ENCODE assay signal across 26 mouse cellular contexts in the genomic region with DNA sequence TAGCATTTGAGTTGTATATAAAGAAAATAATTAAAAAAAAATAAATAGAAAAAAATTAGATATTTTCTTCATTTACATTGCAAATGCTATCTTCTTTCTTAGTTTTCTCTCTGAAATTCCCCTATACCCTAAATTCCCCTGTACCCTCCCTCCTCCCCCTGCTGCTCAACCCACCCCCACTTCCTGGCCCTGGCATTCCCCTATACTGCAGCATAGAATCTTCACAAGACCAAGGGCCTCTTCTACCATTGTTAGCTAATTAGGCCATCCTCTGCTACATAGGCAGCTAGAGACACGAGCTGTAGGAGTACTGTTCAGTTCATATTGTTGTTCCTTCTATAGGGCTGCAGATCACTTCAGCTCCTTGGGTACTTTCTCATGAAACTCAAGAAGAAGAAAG.
"Had no signal": no experiment of that assay in that cellular context is flagged by ENCODE, and none has a peak within 500 bp of the region (broad histone marks: within the 10 kb centered on the region; RNA-seq: fewer than 3 reads in every experiment).

No protein-coding gene starts in this region.

- H3K27ac ChIP-seq: embryonic facial prominence, embryonic 10.5 days; embryonic facial prominence, embryonic 12.5 days; embryonic facial prominence, embryonic 13.5 days; embryonic facial prominence, embryonic 15.5 days; forebrain, embryonic 10.5 days; forebrain, embryonic 12.5 days; forebrain, embryonic 13.5 days; forebrain, embryonic 15.5 days; gastrocnemius, adult 2 months; heart, adult 2 months had no signal

- H3K4me2 ChIP-seq: embryonic facial prominence, embryonic 12.5 days; embryonic facial prominence, embryonic 13.5 days; embryonic facial prominence, embryonic 15.5 days; forebrain, embryonic 12.5 days; forebrain, embryonic 13.5 days; forebrain, embryonic 15.5 days had no signal

- H3K4me3 ChIP-seq: embryonic facial prominence, embryonic 10.5 days; embryonic facial prominence, embryonic 12.5 days; embryonic facial prominence, embryonic 13.5 days; embryonic facial prominence, embryonic 15.5 days; erythroblast, embryonic 14.5 days; forebrain, embryonic 10.5 days; forebrain, embryonic 12.5 days; forebrain, embryonic 13.5 days; forebrain, embryonic 15.5 days; gastrocnemius, adult 2 months; heart, adult 2 months had no signal

- ATAC-seq: forebrain, embryonic 13.5 days; forebrain, embryonic 14.5 days; forebrain, embryonic 15.5 days; forebrain, embryonic 16.5 days; forebrain, postnatal 0 days had no signal

- H3K9ac ChIP-seq: embryonic facial prominence, embryonic 12.5 days; embryonic facial prominence, embryonic 13.5 days; embryonic facial prominence, embryonic 15.5 days; forebrain, embryonic 12.5 days; forebrain, embryonic 13.5 days; forebrain, embryonic 15.5 days; forebrain, postnatal 0 days had no signal

- DNase-seq: cerebellum, adult 9-11 months; cerebellum, postnatal 10 days; cerebellum, postnatal 14 days; cerebellum, postnatal 25 days; cerebellum, postnatal 36 days; embryo, embryonic 11 days; forebrain, postnatal 0 days; gastrocnemius, adult 2 months; gastrocnemius, postnatal 10 days; gastrocnemius, postnatal 14 days; gastrocnemius, postnatal 25 days; gastrocnemius, postnatal 36 days; heart, adult 11 months; heart, adult 18-20 months; heart, adult 2 months had no signal

- H3K4me1 ChIP-seq: embryonic facial prominence, embryonic 10.5 days; embryonic facial prominence, embryonic 12.5 days; embryonic facial prominence, embryonic 13.5 days; embryonic facial prominence, embryonic 15.5 days; forebrain, embryonic 10.5 days; forebrain, embryonic 12.5 days; forebrain, embryonic 13.5 days; forebrain, embryonic 15.5 days had no signal

- H3K36me3 ChIP-seq: embryonic facial prominence, embryonic 10.5 days; embryonic facial prominence, embryonic 12.5 days; embryonic facial prominence, embryonic 13.5 days; embryonic facial prominence, embryonic 15.5 days; forebrain, embryonic 10.5 days; forebrain, embryonic 12.5 days; forebrain, embryonic 15.5 days had no signal

- H3K9me3 ChIP-seq: embryonic facial prominence, embryonic 10.5 days; embryonic facial prominence, embryonic 12.5 days; embryonic facial prominence, embryonic 13.5 days; embryonic facial prominence, embryonic 15.5 days; forebrain, embryonic 10.5 days; forebrain, embryonic 12.5 days; forebrain, embryonic 13.5 days; forebrain, embryonic 15.5 days had no signal

- H3K27me3 ChIP-seq: embryonic facial prominence, embryonic 12.5 days; embryonic facial prominence, embryonic 13.5 days; embryonic facial prominence, embryonic 15.5 days; forebrain, embryonic 12.5 days; forebrain, embryonic 13.5 days; forebrain, embryonic 15.5 days had no signal
